Mouse (Mus musculus) ES-Bruce4 (cell line): ENCODE measurements around the gene Gss. TPM values are rescaled to one million over a fixed set of nuclear protein-coding genes. Genes with fewer than 3 reads are reported as not detected.
A peak's percentile ranks its signal among the peaks of the same experiment; 100 is the strongest.

Experiments used
- H3K27ac ChIP-seq: 2 replicates; pipeline ENCODE4 v1.5.1; 2012; ENCODE audit warnings: low read length, inconsistent platforms; ENCODE audit not compliant: insufficient read depth
- H3K27me3 ChIP-seq: 2 replicates; pipeline ENCODE4 v1.6.1; 2012; ENCODE audit warnings: mild to moderate bottlenecking, low read length, inconsistent platforms; ENCODE audit not compliant: control insufficient read depth, poor library complexity, insufficient read depth, severe bottlenecking
- H3K36me3 ChIP-seq: 2 replicates; pipeline ENCODE4 v1.6.1; 2012; ENCODE audit warnings: inconsistent platforms, mild to moderate bottlenecking, low read length, moderate library complexity; ENCODE audit not compliant: control insufficient read depth, poor library complexity, insufficient read depth, severe bottlenecking
- H3K4me1 ChIP-seq: one replicate; pipeline ENCODE4 v1.8.1; 2011; ENCODE audit warnings: low read length; ENCODE audit not compliant: control insufficient read depth, insufficient read depth
- H3K4me3 ChIP-seq: 2 replicates; pipeline ENCODE4 v1.5.1; 2011; ENCODE audit warnings: low read depth, mild to moderate bottlenecking, low read length
- H3K9ac ChIP-seq: 2 replicates; pipeline ENCODE4 v1.6.1; 2012; ENCODE audit warnings: low read depth, mild to moderate bottlenecking, inconsistent platforms; ENCODE audit not compliant: poor library complexity, severe bottlenecking
- H3K9me3 ChIP-seq: replicated peaks from 2 replicates; pipeline ENCODE4 v1.6.1; 2012; ENCODE audit warnings: mild to moderate bottlenecking, low read length, inconsistent platforms; ENCODE audit not compliant: control insufficient read depth, poor library complexity, insufficient read depth, severe bottlenecking
- CTCF ChIP-seq: IDR thresholded peaks from one replicate; pipeline ENCODE4 v1.8.1; 2011; ENCODE audit warnings: low read depth, low read length
- EP300 ChIP-seq: IDR thresholded peaks from 2 replicates; pipeline ENCODE4 v1.6.1; 2011; ENCODE audit warnings: low read depth, low read length; ENCODE audit not compliant: insufficient read depth
- POLR2A ChIP-seq: IDR thresholded peaks from one replicate; pipeline ENCODE4 v1.8.1; 2011; ENCODE audit warnings: low read length; ENCODE audit not compliant: insufficient read depth
- polyA plus RNA-seq: library from polyadenylated mRNA; stranded (reverse); fragments of >200 nt; gene quantifications from 2 replicates; pipeline ENCODE4 v1.2.4, GENCODE M21; 2011; ENCODE audit warnings: low read depth; ENCODE audit not compliant: missing spikeins, insufficient read depth, insufficient read length

Gss gene
- polyA plus RNA-seq, 1 experiment: 14.8 TPM

DNA sequence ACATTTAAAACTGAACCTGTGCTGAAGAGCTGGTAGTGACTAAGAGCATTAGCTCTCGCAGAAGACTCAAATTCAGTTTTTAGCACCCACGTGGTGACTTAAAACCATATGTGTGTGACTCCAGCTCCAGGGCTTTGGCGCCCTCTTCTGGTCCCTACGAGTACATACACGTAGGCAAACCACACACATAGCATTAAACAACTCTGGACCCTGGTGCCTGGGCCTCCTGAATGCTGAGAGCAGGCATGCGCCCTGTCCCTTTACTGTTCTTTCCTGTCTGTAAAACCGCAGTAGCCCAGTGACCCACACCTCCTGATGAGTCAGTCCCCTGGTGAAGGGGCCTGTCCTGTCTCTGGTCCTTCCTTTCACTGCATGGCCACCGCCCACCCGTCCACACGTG lies 32.1 kb upstream of the Gss start:
- Histone ChIP-seq H3K36me3 (no peaks in the 10 kb centered on the region), H3K4me3 (no peak overlapping the region), H3K9ac (no peak overlapping the region), H3K9me3 (no peaks in the 10 kb centered on the region), H3K27ac (no peak overlapping the region), H3K27me3 (no peaks in the 10 kb centered on the region), H3K4me1 (peaks cover 2% of the 10 kb centered on the region)
- TF ChIP-seq CTCF: peak; percentile 89
- TF ChIP-seq POLR2A: no peak
- no peak for TF ChIP-seq EP300

- no peak for TF ChIP-seq POLR2A
- no peak for TF ChIP-seq EP300
- no peak for TF ChIP-seq CTCF
- Histone ChIP-seq H3K36me3 (no peaks in the 10 kb centered on the region), H3K9ac (no peak overlapping the region), H3K9me3 (no peaks in the 10 kb centered on the region), H3K27ac (no peak overlapping the region), H3K27me3 (no peaks in the 10 kb centered on the region), H3K4me1 (peaks cover 2% of the 10 kb centered on the region), H3K4me3 (no peak overlapping the region)
Measured at GRCm38 (mm10) chr2:155623996-155624395, 31.4 kb upstream of the Gss start.

DNA sequence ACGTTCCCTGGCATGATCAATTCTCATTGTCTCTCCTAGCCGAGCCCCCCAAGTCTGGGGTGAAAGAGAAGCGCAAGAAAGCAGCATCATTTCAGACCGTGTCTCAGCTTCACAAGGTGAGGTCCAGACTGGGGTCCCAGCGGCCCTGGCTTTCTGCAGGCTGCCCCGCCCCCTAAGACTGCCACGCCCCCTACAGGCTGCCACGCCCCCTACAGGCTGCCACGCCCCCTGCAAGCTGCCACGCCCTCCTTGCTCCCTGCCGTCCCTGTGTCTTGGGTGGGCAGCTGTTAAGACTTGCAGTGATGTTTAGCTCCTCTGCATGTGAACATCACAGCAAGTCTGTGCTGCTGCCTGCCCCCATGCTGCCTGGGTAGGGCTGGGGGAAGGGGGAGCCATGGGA lies 30.0 kb upstream of the Gss start:
- Histone ChIP-seq H3K27me3 (no peaks in the 10 kb centered on the region), H3K4me3 (no peak overlapping the region), H3K9me3 (no peaks in the 10 kb centered on the region), H3K27ac (no peak overlapping the region), H3K36me3 (no peaks in the 10 kb centered on the region), H3K4me1 (peaks cover 2% of the 10 kb centered on the region), H3K9ac (no peak overlapping the region)
- no peak for TF ChIP-seq POLR2A
- TF ChIP-seq CTCF: no peak
- TF ChIP-seq EP300: no peak

GRCm38 (mm10) chr2:155619817-155620216 lies 27.2 kb upstream of the Gss start:
- Histone ChIP-seq H3K27ac (no peak overlapping the region), H3K27me3 (no peaks in the 10 kb centered on the region)

GRCm38 (mm10) chr2:155616971-155617370 lies 24.4 kb upstream of the Gss start:
- no peak for TF ChIP-seq EP300
- no peak for TF ChIP-seq CTCF
- no peak for TF ChIP-seq POLR2A
- Histone ChIP-seq H3K36me3 (no peaks in the 10 kb centered on the region), H3K4me3 (no peak overlapping the region), H3K4me1 (peaks cover 4% of the 10 kb centered on the region), H3K27me3 (no peaks in the 10 kb centered on the region), H3K9me3 (no peaks in the 10 kb centered on the region), H3K9ac (no peak overlapping the region), H3K27ac (no peak overlapping the region)

More at GRCm38 (mm10) chr2:155619817-155620216, 27.2 kb upstream of the Gss start:
- H3K9ac ChIP-seq: no peak overlapping the region
- no peak overlapping the region for H3K4me3 ChIP-seq
- no peak for TF ChIP-seq EP300
- peak; percentile 74 for TF ChIP-seq CTCF
- H3K36me3 ChIP-seq: no peaks in the 10 kb centered on the region
- peaks cover 2% of the 10 kb centered on the region for H3K4me1 ChIP-seq
- no peaks in the 10 kb centered on the region for H3K9me3 ChIP-seq

GRCm38 (mm10) chr2:155613953-155614352 lies 21.3 kb upstream of the Gss start:
- no peak overlapping the region for H3K9ac ChIP-seq
- no peaks in the 10 kb centered on the region for H3K36me3 ChIP-seq
- H3K4me3 ChIP-seq: peak overlapping the region; percentile 59
- no peaks in the 10 kb centered on the region for H3K9me3 ChIP-seq
- H3K27ac ChIP-seq: no peak overlapping the region
- TF ChIP-seq POLR2A: no peak
- no peak for TF ChIP-seq CTCF
- no peak for TF ChIP-seq EP300
- no peaks in the 10 kb centered on the region for H3K27me3 ChIP-seq
- H3K4me1 ChIP-seq: peaks cover 10% of the 10 kb centered on the region
